Mouse (Mus musculus): Measurements from ENCODE around the gene Crlf3. TPM values are rescaled to one million over a fixed set of nuclear protein-coding genes. Genes with fewer than 3 reads are reported as not detected.

Gene Crlf3
- polyA plus RNA-seq, 1 experiment, result 65.3 TPM

DNA sequence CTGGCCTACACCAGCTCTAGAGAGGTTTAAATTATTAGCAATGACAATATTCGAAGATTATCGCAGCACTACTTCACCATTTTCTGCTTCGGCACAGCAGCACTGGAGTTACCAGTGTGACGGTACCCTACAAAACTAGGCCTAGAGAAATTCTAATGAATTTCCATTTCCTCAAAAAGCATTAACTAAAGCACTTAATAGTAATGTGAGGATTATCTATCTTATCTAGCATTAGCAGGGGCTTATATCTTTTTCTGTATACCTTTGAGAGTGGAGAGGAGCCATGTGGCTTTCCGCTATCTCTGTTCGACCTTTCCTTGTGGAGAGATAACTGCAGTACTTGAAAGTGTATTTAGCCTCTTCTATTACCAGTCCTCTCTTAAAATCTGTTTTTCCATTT is 1.0 kb downstream of the Crlf3 start:
- Histone ChIP-seq H3K4me3 (ENCODE audit: control insufficient read depth, insufficient read depth, low read length) (peak overlapping the region; percentile 77; the same call in 1 of the 2 replicates), H3K4me1 (replicated peaks; ENCODE audit: control insufficient read depth, insufficient read depth, low read length) (peaks cover 11% of the 10 kb centered on the region), H3K36me3 (ENCODE audit: control insufficient read depth, insufficient read depth, low read length) (no peaks in the 10 kb centered on the region), H3K27ac (ENCODE audit: control insufficient read depth, insufficient read depth, low read length) (no peak overlapping the region), H3K27me3 (ENCODE audit: control insufficient read depth, insufficient read depth, low read length) (no peaks in the 10 kb centered on the region)
- 7% methylated on average over 6 of the region's 6 CpGs for WGBS
- no peak for DNase-seq
- TF ChIP-seq CTCF (IDR thresholded peaks at IDR 0.05; ENCODE audit: borderline replicate concordance, control insufficient read depth, extremely low read depth, insufficient read depth, low read length, poor library complexity) (no peak), POLR2A (IDR thresholded peaks at IDR 0.05; ENCODE audit: control insufficient read depth, extremely low read depth, insufficient read depth, low read length, poor library complexity) (no peak)

DNA sequence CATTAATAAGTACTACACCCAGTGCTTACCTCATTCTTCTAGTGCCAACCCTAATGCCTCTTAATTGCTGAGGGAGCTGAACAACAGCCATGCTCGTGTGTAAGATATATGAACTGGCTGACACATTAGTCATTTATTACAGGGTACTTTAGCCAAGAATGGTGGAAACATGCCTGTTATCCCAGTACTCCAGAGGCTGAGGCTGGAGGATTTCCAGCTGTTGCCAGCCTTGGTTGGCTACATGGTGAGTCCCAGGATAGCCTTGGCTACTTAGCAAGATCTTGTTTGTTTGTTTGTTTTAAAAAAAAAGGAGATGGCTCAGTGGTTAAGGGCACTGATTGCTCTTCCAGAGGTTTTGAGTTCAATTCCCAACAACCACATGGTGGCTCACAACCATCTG is 2.0 kb downstream of the Crlf3 start:
- TF ChIP-seq POLR2A (IDR thresholded peaks at IDR 0.05; ENCODE audit: control insufficient read depth, extremely low read depth, insufficient read depth, low read length, poor library complexity) (no peak), CTCF (IDR thresholded peaks at IDR 0.05; ENCODE audit: borderline replicate concordance, control insufficient read depth, extremely low read depth, insufficient read depth, low read length, poor library complexity) (no peak)
- no peaks in the 10 kb centered on the region for H3K27me3 ChIP-seq (ENCODE audit: control insufficient read depth, insufficient read depth, low read length)
- WGBS, result 11% methylated on average over 1 of the region's 1 CpGs
- no peak overlapping the region for H3K4me3 ChIP-seq (ENCODE audit: control insufficient read depth, insufficient read depth, low read length)
- H3K4me1 ChIP-seq (replicated peaks; ENCODE audit: control insufficient read depth, insufficient read depth, low read length), result peaks cover 11% of the 10 kb centered on the region
- no peaks in the 10 kb centered on the region for H3K36me3 ChIP-seq (ENCODE audit: control insufficient read depth, insufficient read depth, low read length)
- no peak overlapping the region for H3K27ac ChIP-seq (ENCODE audit: control insufficient read depth, insufficient read depth, low read length)
- DNase-seq, result no peak

DNA sequence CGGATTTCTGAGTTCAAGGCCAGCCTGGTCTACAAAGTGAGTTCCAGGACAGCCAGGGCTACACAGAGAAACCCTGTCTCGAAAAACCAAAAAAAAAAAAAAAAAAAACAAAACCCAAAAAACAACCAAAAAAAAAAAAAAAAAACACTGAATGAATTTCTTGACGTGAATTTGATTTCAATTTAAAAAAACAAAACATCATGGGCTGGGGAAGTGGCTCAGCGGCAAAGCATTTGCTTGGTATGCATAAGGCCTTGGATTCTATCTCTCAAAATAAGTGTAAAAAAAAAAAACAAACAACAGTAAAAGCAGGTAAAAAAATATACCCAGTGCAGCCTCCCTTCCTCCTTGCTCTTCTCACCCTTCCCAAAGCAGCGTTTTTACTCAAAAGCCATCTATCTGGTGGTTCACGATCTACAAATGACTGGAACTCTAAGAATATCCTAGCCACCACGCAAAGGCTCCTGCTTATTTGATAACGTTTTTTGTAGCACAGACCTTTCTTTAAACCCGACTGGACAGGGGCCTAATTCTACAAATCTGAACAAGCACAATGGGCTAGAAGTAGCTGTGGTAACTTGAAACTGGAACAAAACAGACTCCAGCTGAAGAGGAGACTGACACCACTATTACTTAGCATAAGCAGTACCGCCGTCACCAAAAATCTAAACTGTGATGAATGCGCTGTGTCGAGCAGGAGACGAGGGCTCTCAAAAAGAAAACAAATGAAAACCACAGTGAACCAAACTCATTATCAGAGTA is 2.8 kb downstream of the Crlf3 start:
- no peaks in the 10 kb centered on the region for H3K36me3 ChIP-seq (ENCODE audit: control insufficient read depth, insufficient read depth, low read length)
- no peak for TF ChIP-seq CTCF (IDR thresholded peaks at IDR 0.05; ENCODE audit: borderline replicate concordance, control insufficient read depth, extremely low read depth, insufficient read depth, low read length, poor library complexity)
- TF ChIP-seq POLR2A (IDR thresholded peaks at IDR 0.05; ENCODE audit: control insufficient read depth, extremely low read depth, insufficient read depth, low read length, poor library complexity), result no peak
- WGBS, result 30% methylated on average over 14 of the region's 14 CpGs
- H3K27me3 ChIP-seq (ENCODE audit: control insufficient read depth, insufficient read depth, low read length), result no peaks in the 10 kb centered on the region
- H3K4me3 ChIP-seq (ENCODE audit: control insufficient read depth, insufficient read depth, low read length), result no peak overlapping the region
- no peak for DNase-seq
- H3K27ac ChIP-seq (ENCODE audit: control insufficient read depth, insufficient read depth, low read length), result no peak overlapping the region; the same call in 1 of the 2 replicates
- H3K4me1 ChIP-seq (replicated peaks; ENCODE audit: control insufficient read depth, insufficient read depth, low read length), result peaks cover 14% of the 10 kb centered on the region

DNA sequence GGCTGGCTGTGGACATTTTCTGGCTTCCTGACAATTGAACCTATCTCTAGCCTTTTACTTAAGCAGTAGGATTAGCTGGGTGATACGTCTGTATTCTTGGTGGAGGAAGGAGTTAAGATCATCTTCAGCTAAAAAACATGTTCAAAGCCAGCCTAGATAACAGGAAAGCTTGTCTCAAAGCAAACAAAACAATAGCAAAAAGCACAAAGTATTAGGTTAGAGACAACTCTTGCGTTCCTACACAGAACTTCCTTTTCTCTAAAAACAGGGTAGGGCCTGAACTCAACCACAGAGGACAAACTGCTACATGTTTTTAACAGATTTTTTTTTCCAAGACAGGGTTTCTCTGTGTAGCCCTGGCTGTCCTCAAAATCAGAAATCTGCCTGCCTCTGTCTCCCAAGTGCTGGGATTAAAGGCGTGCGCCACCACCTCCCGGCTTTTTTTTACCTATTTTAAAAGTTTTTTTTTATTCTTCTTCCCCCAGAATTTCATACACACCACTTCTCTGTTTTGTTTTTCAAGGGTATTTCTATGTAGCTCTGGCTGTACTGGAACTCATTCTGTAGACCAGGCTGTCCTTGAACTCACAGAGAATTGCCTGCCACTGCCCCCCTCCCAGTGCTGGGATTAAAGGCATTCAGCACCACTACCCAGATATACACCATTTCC is 5.0 kb downstream of the Crlf3 start:
- no peak for DNase-seq
- Histone ChIP-seq H3K4me3 (ENCODE audit: control insufficient read depth, insufficient read depth, low read length) (no peak overlapping the region), H3K4me1 (replicated peaks; ENCODE audit: control insufficient read depth, insufficient read depth, low read length) (peaks cover 19% of the 10 kb centered on the region), H3K36me3 (ENCODE audit: control insufficient read depth, insufficient read depth, low read length) (peaks cover 1% of the 10 kb centered on the region; the same call in 1 of the 2 replicates), H3K27ac (ENCODE audit: control insufficient read depth, insufficient read depth, low read length) (peak overlapping the region; percentile 75), H3K27me3 (ENCODE audit: control insufficient read depth, insufficient read depth, low read length) (no peaks in the 10 kb centered on the region)
- WGBS, result 36% methylated on average over 5 of the region's 5 CpGs
- TF ChIP-seq CTCF (IDR thresholded peaks at IDR 0.05; ENCODE audit: borderline replicate concordance, control insufficient read depth, extremely low read depth, insufficient read depth, low read length, poor library complexity) (no peak), POLR2A (IDR thresholded peaks at IDR 0.05; ENCODE audit: control insufficient read depth, extremely low read depth, insufficient read depth, low read length, poor library complexity) (no peak)

DNA sequence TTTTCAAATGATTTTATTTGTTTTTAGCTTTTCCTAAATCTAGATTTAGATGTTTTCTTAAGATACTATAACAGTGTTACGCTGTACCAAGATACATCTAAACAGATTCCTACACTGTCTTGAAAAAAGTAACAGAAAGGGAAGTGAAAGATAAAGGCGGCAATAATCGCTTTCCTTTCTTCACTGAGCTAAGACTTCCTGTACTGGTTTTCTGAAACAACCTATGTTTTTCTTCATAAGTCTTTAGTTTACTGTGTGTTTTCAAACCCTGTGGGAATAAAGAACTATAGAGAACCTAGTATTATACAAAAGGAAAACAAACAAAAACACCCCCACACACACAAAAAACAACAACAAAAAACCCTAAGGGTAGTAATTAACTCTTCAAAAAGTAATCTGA is 8.4 kb downstream of the Crlf3 start:
- H3K27me3 ChIP-seq (ENCODE audit: control insufficient read depth, insufficient read depth, low read length), result no peaks in the 10 kb centered on the region
- no peak overlapping the region for H3K4me3 ChIP-seq (ENCODE audit: control insufficient read depth, insufficient read depth, low read length)
- no peak for TF ChIP-seq CTCF (IDR thresholded peaks at IDR 0.05; ENCODE audit: borderline replicate concordance, control insufficient read depth, extremely low read depth, insufficient read depth, low read length, poor library complexity)
- no peak for TF ChIP-seq POLR2A (IDR thresholded peaks at IDR 0.05; ENCODE audit: control insufficient read depth, extremely low read depth, insufficient read depth, low read length, poor library complexity)
- H3K36me3 ChIP-seq (ENCODE audit: control insufficient read depth, insufficient read depth, low read length), result peaks cover 3% of the 10 kb centered on the region; the same call in 1 of the 2 replicates
- peaks cover 20% of the 10 kb centered on the region for H3K4me1 ChIP-seq (replicated peaks; ENCODE audit: control insufficient read depth, insufficient read depth, low read length)
- peak overlapping the region; percentile 81 for H3K27ac ChIP-seq (ENCODE audit: control insufficient read depth, insufficient read depth, low read length)
- no peak for DNase-seq
- WGBS, result 6% methylated on average over 3 of the region's 3 CpGs

DNA sequence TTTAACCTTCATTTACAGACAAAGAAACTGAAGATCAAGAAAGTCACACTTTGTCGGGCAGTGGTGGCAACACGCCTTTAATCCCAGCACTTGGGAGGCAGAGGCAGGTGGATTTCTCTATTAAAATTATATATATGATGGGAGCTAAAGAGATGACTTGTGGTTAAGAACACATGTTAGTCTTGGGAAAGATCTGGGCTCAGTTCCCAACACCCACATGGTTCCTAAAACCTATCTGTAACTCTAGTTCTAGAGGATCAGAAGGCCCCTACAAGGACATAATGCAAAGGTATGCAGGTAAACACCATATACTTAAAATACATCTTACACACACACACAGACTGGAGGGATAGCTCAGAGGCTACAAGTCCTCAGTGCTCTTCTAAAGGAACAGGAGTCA is 9.8 kb downstream of the Crlf3 start:
- DNase-seq, result no peak

More for the DNA sequence above, 9.8 kb downstream of the Crlf3 start:
- WGBS, result 89% methylated on average over 2 of the region's 2 CpGs
- Histone ChIP-seq H3K36me3 (ENCODE audit: control insufficient read depth, insufficient read depth, low read length) (peaks cover 3% of the 10 kb centered on the region; the same call in 1 of the 2 replicates), H3K27me3 (ENCODE audit: control insufficient read depth, insufficient read depth, low read length) (no peaks in the 10 kb centered on the region), H3K27ac (ENCODE audit: control insufficient read depth, insufficient read depth, low read length) (no peak overlapping the region), H3K4me1 (replicated peaks; ENCODE audit: control insufficient read depth, insufficient read depth, low read length) (peaks cover 22% of the 10 kb centered on the region), H3K4me3 (ENCODE audit: control insufficient read depth, insufficient read depth, low read length) (no peak overlapping the region)
- no peak for TF ChIP-seq CTCF (IDR thresholded peaks at IDR 0.05; ENCODE audit: borderline replicate concordance, control insufficient read depth, extremely low read depth, insufficient read depth, low read length, poor library complexity)
- no peak for TF ChIP-seq POLR2A (IDR thresholded peaks at IDR 0.05; ENCODE audit: control insufficient read depth, extremely low read depth, insufficient read depth, low read length, poor library complexity)

Measured in thymus, adult 2 months (tissue).